Mouse (Mus musculus) naive thymus-derived CD4-positive, alpha-beta T cell, adult 2 months (primary cell): ENCODE measurements around the gene BC025446.

Experiments used
- DNase-seq: peaks from one replicate; pipeline ENCODE4 v3.0.0-alpha.2; 2011; ENCODE audit warnings: low read depth

BC025446 gene

DNA sequence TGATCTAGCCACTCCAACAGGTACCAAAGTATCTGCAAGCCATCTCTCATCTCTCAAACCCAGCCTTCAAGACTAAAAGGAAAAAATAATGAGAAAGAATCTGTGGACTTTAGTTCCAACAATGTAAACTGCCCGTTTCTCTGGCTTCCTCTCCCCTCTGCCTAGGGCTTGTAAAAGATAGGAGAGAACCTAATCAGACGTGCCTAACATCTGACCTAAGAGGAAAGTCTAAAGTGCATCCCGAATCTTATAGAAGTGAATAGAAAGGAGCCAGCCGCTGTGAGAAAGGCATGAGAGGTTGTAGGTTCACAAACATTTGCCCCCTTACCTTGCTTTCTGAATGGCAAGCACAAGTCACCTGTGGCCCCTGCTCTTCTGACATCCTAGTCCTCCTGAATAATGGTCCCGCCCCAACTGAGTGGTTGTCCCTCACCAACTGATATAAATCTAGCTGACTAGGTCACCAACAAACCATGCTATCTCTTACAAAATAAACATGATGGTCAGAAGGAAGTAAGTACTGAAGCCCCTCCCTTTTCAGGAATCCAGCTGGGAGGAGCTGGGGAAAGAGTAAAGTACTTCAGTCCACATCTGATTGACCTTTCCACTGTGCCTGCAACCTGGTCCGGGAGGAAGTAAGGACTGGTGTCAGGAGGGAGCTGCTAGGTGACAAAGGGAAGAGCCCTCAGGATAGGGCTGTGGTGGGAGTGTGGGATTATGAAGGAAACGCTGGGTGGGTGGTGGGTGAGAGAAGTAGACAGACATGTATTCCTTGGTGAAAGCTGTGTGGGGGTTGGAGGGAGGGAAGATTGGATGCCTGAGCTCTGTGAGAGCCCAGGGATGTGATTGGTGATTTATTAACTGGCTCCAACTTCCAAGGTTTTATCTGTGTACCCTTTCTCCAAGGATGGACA lies at the start of gene BC025446:
Gene BC025446, plus strand, starts transcription at position 599 of the 914 bp plus-strand sequence.
- no peak for DNase-seq

- DNase-seq = peak; percentile 73
Observed at GRCm38 (mm10) chr15:75175506-75175905, 40.7 kb upstream of the BC025446 start.

DNA sequence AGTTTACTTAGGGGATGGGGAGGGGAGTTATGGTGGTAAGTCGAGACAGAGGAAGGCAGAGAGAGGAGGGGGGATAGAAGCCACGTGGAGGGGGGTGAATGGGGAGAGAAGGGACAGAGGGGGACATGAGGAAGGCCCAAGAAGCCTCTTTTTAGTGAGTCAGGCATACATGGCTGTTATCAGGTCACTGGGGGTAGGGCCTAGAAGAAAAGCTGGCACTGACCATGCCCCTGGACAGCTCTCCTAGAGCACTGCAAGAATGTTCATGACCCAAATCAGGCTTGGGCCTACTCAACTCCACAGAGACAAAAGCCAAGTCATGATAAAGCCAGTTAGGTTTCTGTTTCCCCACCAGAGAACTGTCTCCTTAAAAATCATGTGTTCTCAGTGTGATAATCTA lies 29.9 kb upstream of the BC025446 start:
- DNase-seq = no peak

- peak; percentile 73 for DNase-seq
Observed at GRCm38 (mm10) chr15:75189116-75189515, 27.1 kb upstream of the BC025446 start.

GRCm38 (mm10) chr15:75190560-75190959 lies 25.6 kb upstream of the BC025446 start:
- peak; percentile 51 for DNase-seq

DNA sequence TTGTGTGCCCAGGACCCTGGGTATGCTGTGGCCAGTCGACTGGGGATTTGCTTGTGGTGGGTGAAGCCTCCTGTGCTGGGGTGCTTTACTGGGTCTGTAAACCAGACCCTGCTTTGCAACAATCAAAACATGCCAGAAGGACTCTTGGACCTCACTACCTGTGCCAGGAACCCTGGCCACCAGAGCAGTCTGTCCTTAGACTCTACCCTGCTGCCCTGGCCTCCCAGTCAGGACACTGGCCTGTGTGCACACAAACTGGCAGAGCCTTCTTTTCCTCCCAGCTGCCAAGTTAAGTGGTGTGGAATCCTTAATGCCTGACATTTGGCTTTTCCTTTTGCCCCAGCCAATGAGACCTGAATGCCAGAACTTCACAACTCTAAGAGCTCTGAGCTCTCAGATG lies 655 bp downstream of the BC025446 start:
- no peak for DNase-seq

- DNase-seq = no peak
Observed at GRCm38 (mm10) chr15:75221942-75222341, 5.8 kb downstream of the BC025446 start.

DNA sequence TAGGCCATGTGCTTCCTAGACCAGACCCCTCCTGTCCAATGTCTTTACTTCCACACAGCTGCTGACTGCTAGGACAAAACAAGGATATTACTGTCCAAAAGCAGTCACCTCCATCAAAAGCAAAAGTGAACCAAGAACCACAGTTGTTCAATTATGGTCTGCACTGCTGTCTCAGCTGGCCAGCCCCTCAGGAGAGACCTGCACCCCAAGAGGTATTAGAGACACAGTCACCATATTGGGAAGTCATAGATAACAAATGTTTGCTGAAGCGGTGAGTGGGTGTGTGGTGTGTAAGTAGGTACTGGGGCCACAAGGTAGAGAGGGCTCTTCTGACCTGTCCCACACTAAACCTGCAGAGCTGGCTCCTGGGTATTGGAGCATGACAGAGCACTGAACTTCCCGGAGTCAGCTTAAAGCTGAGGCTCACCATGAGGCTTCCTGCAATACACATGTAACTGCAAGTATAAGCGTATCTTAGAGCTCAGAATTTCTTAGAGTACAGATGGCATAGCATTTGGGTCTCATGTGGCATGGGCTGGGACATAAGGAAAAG lies 21.6 kb downstream of the BC025446 start:
- DNase-seq = no peak

DNA sequence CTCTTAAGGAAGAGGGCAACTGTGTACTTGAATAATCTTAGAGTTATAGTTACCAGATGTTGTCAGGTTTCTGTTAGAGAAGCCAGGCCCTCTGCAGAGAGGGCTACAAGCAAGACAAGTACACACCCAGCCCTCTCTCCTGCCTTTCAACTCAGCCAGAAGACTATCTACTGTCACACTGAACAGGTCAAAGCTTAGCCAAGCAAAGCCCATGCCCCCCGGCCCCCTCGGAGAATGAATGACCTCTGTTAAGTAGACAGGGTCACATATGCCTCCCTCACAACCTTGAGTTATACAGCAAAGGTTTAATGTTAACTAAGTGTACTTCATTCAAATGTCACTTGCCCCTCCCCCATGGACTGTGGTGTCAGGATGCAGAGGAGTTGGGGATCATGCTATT lies 24.4 kb downstream of the BC025446 start:
- no peak for DNase-seq

DNA sequence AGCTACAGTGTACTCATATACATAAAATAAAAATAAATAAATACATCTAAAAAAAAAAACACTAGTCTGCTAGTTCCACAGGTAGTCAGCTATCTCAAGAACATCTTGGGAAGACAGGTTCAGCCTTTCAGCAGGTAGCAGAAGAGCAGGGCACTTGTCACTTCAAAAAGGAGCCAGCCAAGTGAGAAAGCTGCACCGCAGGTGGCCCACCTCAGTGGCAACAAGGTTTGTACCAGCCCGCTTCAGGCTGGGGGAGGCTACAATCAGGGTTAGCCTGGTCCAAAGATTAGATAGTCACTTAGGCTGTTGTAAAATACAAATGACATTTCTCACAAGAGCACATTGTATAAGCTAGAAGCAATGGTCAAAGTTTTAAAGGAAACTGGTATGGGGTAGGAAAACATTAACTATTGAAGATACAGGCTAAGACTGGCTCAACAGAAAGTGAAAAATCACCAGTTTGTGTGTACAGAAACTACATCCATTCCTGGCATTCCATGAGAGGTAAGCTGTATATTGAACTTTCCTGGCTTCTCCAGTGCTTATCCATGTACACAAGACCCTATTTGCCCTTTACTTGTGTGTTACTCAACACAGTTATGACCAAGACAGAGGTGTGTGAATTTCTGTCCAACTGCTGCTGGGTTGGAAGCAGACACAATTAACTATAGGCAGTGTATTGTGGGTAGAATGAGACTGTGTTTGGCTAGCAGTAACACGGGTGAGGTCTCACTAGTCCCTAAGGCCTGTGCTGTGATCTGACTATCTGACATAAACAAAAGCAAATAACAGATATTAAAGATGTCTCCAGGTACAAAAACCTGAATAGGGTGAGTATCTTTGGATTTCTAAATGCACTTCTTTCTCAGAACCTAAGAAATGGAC lies 26.8 kb downstream of the BC025446 start:
- DNase-seq = no peak

GRCm38 (mm10) chr15:75254671-75255070 lies 38.5 kb downstream of the BC025446 start:
- no peak for DNase-seq

DNA sequence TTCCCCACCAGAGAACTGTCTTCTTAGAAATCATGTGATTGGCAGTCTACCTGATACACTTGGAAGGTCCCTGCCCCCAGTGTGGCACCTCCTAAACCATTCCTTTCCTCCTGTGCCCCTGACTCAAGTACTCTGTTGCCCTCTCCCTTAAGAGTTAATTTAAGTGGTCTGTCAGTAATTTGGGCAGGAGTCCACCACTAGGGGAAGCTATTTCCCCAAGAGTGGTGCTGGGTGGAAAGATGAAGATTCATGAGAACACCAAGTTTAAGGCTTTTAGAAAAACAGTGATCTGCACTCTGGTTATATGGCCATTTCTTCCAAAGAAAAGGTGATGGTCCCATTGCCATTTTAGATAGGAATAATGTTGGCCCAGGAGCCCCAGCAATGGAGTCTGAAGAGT lies 49.7 kb downstream of the BC025446 start:
- DNase-seq = no peak

DNA sequence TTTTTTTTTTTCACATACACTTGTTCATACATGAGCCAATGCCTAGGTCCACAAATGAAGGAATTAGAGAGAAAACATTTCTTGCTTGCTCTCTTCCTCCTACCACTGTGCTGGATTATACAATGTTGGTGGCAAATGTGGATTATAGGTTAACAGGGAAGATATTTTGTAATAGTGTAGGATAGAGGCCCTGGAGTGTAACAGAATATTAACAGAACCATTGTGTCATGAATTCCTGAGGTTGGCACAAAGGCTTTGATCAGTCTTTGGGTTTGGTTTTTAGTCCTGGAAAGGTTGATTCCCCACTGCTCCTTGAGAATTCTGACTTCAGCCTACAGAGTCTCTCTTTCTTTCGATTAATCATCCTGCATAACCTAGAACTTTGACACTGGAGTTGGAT lies 50.5 kb downstream of the BC025446 start:
- DNase-seq = no peak

GRCm38 (mm10) chr15:75268121-75268520 lies 51.9 kb downstream of the BC025446 start, which contains the start of gene Ly6f:
Gene Ly6f (plus strand): TSS chr15:75268421.
- no peak for DNase-seq

- no peak for DNase-seq
Observed at GRCm38 (mm10) chr15:75268916-75269829, 53.0 kb downstream of the BC025446 start.

GRCm38 (mm10) chr15:75270169-75270568 lies 54.0 kb downstream of the BC025446 start:
- no peak for DNase-seq

DNA sequence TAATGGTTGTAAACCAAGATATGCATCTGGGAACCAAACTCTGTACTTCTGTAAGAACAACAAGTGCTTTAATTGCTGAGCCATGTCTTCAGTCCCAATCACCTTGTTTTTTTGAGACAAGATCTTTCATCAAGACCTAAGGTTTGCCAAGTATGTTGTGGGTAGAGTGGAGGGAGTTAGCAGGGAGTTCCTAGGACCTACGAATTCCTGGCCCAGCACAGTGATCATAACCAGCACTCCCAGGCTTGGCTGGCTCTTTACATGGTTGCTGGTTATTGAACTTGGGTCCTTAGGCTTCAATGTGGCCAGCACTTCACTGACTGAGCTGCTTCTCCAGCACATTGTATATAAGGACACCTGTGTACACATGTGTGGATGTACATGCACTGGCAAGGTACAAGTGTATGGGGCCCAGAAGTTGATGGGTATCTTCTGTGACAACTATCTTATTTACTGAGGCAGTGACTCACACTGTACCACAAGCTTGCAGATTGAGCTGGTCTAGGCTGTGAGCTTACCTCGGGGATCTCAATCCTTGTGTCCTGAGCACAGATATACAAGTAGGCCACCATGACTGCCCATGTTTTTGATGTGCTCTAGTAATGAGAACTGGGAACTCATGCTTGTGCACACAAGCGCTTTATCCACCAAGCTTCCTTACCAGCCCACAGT lies 54.7 kb downstream of the BC025446 start:
- DNase-seq = no peak

- DNase-seq = no peak
Observed at GRCm38 (mm10) chr15:75271426-75271825, 55.2 kb downstream of the BC025446 start.

GRCm38 (mm10) chr15:75271891-75272290 lies 55.7 kb downstream of the BC025446 start:
- DNase-seq = no peak
